Mouse (Mus musculus) forebrain, embryonic 10.5 days (tissue): ENCODE measurements around the gene Commd2. TPM values are rescaled to one million over a fixed set of nuclear protein-coding genes. Genes with fewer than 3 reads are reported as not detected.
A peak's percentile ranks its signal among the peaks of the same experiment; 100 is the strongest.

ENCODE experiments used
- DNase-seq: peaks from one replicate; pipeline ENCODE4 v3.0.0-alpha.2; 2017; ENCODE audit warnings: low spot score; ENCODE audit errors: extremely low spot score
- H3K27ac ChIP-seq: fragments of 300-500 bp; sonication (generic); 2 replicates; pipeline ENCODE4 v1.5.1; 2016; ENCODE audit warnings: mild to moderate bottlenecking
- H3K27me3 ChIP-seq: fragments of 300-500 bp; sonication (generic); 2 replicates; pipeline ENCODE4 v1.6.1; 2016; ENCODE audit warnings: mild to moderate bottlenecking; ENCODE audit not compliant: poor library complexity, severe bottlenecking
- H3K36me3 ChIP-seq: fragments of 300-500 bp; sonication (generic); replicated peaks from 2 replicates; pipeline ENCODE4 v1.6.1; 2016; ENCODE audit warnings: mild to moderate bottlenecking, moderate library complexity
- H3K4me1 ChIP-seq: fragments of 300-500 bp; sonication (generic); 2 replicates; pipeline ENCODE4 v1.6.1; 2016
- H3K4me3 ChIP-seq: fragments of 300-500 bp; sonication (generic); 2 replicates; pipeline ENCODE4 v1.5.1; 2016; ENCODE audit warnings: mild to moderate bottlenecking, moderate library complexity
- H3K9me3 ChIP-seq: fragments of 300-500 bp; sonication (generic); 2 replicates; pipeline ENCODE4 v1.6.1; 2016; ENCODE audit warnings: mild to moderate bottlenecking, moderate library complexity
- WGBS: fragments of 180-500 bp; shearing (Covaris S2); methylation state at CpG from one replicate; pipeline ENCODE4 v1.1.7; 2016; 5-methylcytosine and 5-hydroxymethylcytosine counted together
- polyA plus RNA-seq: library from polyadenylated mRNA; unstranded; fragments of >200 nt; fragmentation: Nextera tagmentation; extraction: Ambion mirVana; gene quantifications from 2 replicates; pipeline ENCODE4 v1.2.1, GENCODE M21; 2016

Commd2 gene
- polyA plus RNA-seq, result 93.2 and 94.9 TPM in 2 replicates

- Histone ChIP-seq H3K36me3 (peaks cover 27% of the 10 kb centered on the region), H3K9me3 (no peaks in the 10 kb centered on the region), H3K27ac (peak within 1 kb of the TSS; percentile 91), H3K27me3 (no peaks in the 10 kb centered on the region), H3K4me1 (peaks cover 6% of the 10 kb centered on the region), H3K4me3 (peak within 1 kb of the TSS; percentile 84)
- DNase-seq, result peak; percentile 89
- under 1% methylated on average over 42 of the region's 42 CpGs for WGBS
Measured at GRCm38 (mm10) chr3:57651231-57651864, at the start of gene Commd2. Gene Commd2 (minus strand): TSS chr3:57651715.

- no peak overlapping the region for H3K27ac ChIP-seq
- no peaks in the 10 kb centered on the region for H3K9me3 ChIP-seq
- H3K4me3 ChIP-seq, result no peak overlapping the region
- no peaks in the 10 kb centered on the region for H3K27me3 ChIP-seq
- no peak for DNase-seq
- no peaks in the 10 kb centered on the region for H3K36me3 ChIP-seq
- 96% methylated on average over 9 of the region's 9 CpGs for WGBS
- H3K4me1 ChIP-seq, result no peaks in the 10 kb centered on the region
Measured at GRCm38 (mm10) chr3:57696779-57697178, 45.3 kb upstream of the Commd2 start.

- no peak overlapping the region for H3K27ac ChIP-seq
- WGBS, result 90% methylated on average over 4 of the region's 4 CpGs
- no peak for DNase-seq
- no peaks in the 10 kb centered on the region for H3K4me1 ChIP-seq
- no peak overlapping the region for H3K4me3 ChIP-seq
- H3K9me3 ChIP-seq, result no peaks in the 10 kb centered on the region
- H3K27me3 ChIP-seq, result no peaks in the 10 kb centered on the region
- no peaks in the 10 kb centered on the region for H3K36me3 ChIP-seq
Measured at GRCm38 (mm10) chr3:57696249-57696648, 44.7 kb upstream of the Commd2 start.

GRCm38 (mm10) chr3:57692719-57693118, 41.2 kb upstream of the Commd2 start, which contains the start of gene Ankub1:
Gene Ankub1 (minus strand): TSS chr3:57692799.
- Histone ChIP-seq H3K4me1 (no peaks in the 10 kb centered on the region), H3K27ac (no peak within 1 kb of the TSS), H3K36me3 (no peaks in the 10 kb centered on the region), H3K27me3 (no peaks in the 10 kb centered on the region), H3K9me3 (no peaks in the 10 kb centered on the region), H3K4me3 (no peak within 1 kb of the TSS)
- DNase-seq, result no peak
- 72% methylated on average over 2 of the region's 2 CpGs for WGBS

GRCm38 (mm10) chr3:57691772-57692171, 40.3 kb upstream of the Commd2 start:
- H3K27ac ChIP-seq, result no peak overlapping the region
- no peak overlapping the region for H3K4me3 ChIP-seq
- no peaks in the 10 kb centered on the region for H3K36me3 ChIP-seq
- 91% methylated on average over 4 of the region's 4 CpGs for WGBS
- H3K27me3 ChIP-seq, result no peaks in the 10 kb centered on the region
- H3K4me1 ChIP-seq, result no peaks in the 10 kb centered on the region
- DNase-seq, result no peak
- H3K9me3 ChIP-seq, result no peaks in the 10 kb centered on the region

- DNase-seq, result no peak
- Histone ChIP-seq H3K27me3 (no peaks in the 10 kb centered on the region), H3K4me1 (no peaks in the 10 kb centered on the region), H3K9me3 (no peaks in the 10 kb centered on the region; the same call in 1 of the 2 replicates), H3K4me3 (no peak overlapping the region), H3K36me3 (no peaks in the 10 kb centered on the region), H3K27ac (no peak overlapping the region)
Measured at GRCm38 (mm10) chr3:57677786-57678185, 26.3 kb upstream of the Commd2 start.

GRCm38 (mm10) chr3:57674075-57674474, 22.6 kb upstream of the Commd2 start:
- Histone ChIP-seq H3K36me3 (no peaks in the 10 kb centered on the region), H3K27me3 (no peaks in the 10 kb centered on the region), H3K4me1 (no peaks in the 10 kb centered on the region), H3K9me3 (no peaks in the 10 kb centered on the region), H3K27ac (no peak overlapping the region), H3K4me3 (no peak overlapping the region)
- WGBS, result 91% methylated on average over 2 of the region's 2 CpGs
- no peak for DNase-seq

- WGBS, result 88% methylated on average over 4 of the region's 4 CpGs
Measured at GRCm38 (mm10) chr3:57673586-57673985, 22.1 kb upstream of the Commd2 start.

GRCm38 (mm10) chr3:57667054-57667723, 15.7 kb upstream of the Commd2 start:
- Histone ChIP-seq H3K9me3 (no peaks in the 10 kb centered on the region), H3K36me3 (no peaks in the 10 kb centered on the region), H3K4me3 (peak overlapping the region; percentile 28), H3K27me3 (no peaks in the 10 kb centered on the region), H3K4me1 (no peaks in the 10 kb centered on the region), H3K27ac (no peak overlapping the region)
- DNase-seq, result peak; percentile 62
- 40% methylated on average over 14 of the region's 14 CpGs for WGBS

More at GRCm38 (mm10) chr3:57673586-57673985, 22.1 kb upstream of the Commd2 start:
- no peaks in the 10 kb centered on the region for H3K4me1 ChIP-seq
- no peak overlapping the region for H3K4me3 ChIP-seq
- no peak for DNase-seq
- no peak overlapping the region for H3K27ac ChIP-seq
- no peaks in the 10 kb centered on the region for H3K27me3 ChIP-seq
- H3K36me3 ChIP-seq, result no peaks in the 10 kb centered on the region
- H3K9me3 ChIP-seq, result no peaks in the 10 kb centered on the region

GRCm38 (mm10) chr3:57665880-57666279, 14.4 kb upstream of the Commd2 start:
- H3K4me1 ChIP-seq, result no peaks in the 10 kb centered on the region
- DNase-seq, result no peak
- H3K36me3 ChIP-seq, result no peaks in the 10 kb centered on the region
- H3K9me3 ChIP-seq, result no peaks in the 10 kb centered on the region
- WGBS, result 88% methylated on average over 5 of the region's 5 CpGs
- no peak overlapping the region for H3K27ac ChIP-seq
- H3K27me3 ChIP-seq, result no peaks in the 10 kb centered on the region
- no peak overlapping the region for H3K4me3 ChIP-seq

GRCm38 (mm10) chr3:57664682-57665081, 13.2 kb upstream of the Commd2 start:
- H3K9me3 ChIP-seq, result no peaks in the 10 kb centered on the region
- no peak overlapping the region for H3K4me3 ChIP-seq
- WGBS, result 88% methylated on average over 10 of the region's 10 CpGs
- H3K4me1 ChIP-seq, result no peaks in the 10 kb centered on the region
- H3K27ac ChIP-seq, result no peak overlapping the region
- no peak for DNase-seq
- no peaks in the 10 kb centered on the region for H3K27me3 ChIP-seq
- no peaks in the 10 kb centered on the region for H3K36me3 ChIP-seq

- WGBS, result 27% methylated on average over 6 of the region's 6 CpGs
- H3K4me3 ChIP-seq, result no peak overlapping the region
- no peaks in the 10 kb centered on the region for H3K36me3 ChIP-seq
- no peaks in the 10 kb centered on the region for H3K27me3 ChIP-seq
- H3K27ac ChIP-seq, result no peak overlapping the region
- peak; percentile 37 for DNase-seq
- H3K9me3 ChIP-seq, result no peaks in the 10 kb centered on the region
- H3K4me1 ChIP-seq, result no peaks in the 10 kb centered on the region
Measured at GRCm38 (mm10) chr3:57663731-57664130, 12.2 kb upstream of the Commd2 start.

- Histone ChIP-seq H3K36me3 (no peaks in the 10 kb centered on the region), H3K4me3 (no peak overlapping the region), H3K27ac (no peak overlapping the region), H3K4me1 (no peaks in the 10 kb centered on the region), H3K27me3 (no peaks in the 10 kb centered on the region), H3K9me3 (no peaks in the 10 kb centered on the region)
- 68% methylated on average over 6 of the region's 6 CpGs for WGBS
- no peak for DNase-seq
Measured at GRCm38 (mm10) chr3:57658608-57659007, 7.1 kb upstream of the Commd2 start.
